Mouse (Mus musculus) kidney, adult 11 months (tissue): ENCODE measurements around the gene Dpep3.
"Not testable (repeated sequence)": the region's sequence is repeated elsewhere in the genome, so short reads cannot be mapped to it uniquely, and the experiment has no call there.

ENCODE experiments used
- DNase-seq: peaks from one replicate; pipeline ENCODE4 v3.0.0; 2022

Dpep3 gene

DNA sequence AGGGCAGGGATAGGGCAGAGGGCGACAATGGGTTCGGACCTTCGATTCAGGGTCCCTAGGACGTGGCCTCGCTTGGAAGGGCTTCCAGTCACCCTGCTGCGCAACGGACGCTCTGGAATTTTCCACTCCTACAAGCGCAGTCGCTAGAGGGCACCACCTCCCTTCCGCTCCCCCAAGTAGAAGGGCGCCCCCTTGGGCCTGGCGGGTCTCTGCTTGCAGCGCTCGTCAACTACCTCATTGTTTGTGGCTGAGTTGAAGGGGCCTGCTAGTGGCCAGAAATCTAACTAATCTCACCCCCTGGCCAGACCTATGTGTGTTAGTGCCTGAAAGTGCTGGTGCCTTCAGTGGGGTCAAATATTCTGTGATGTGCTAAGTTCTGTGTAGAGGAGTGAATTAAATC, at the start of gene Dpep3:
TSS of gene Dpep3 (minus strand) at position 105 of the 400 bp plus-strand sequence.
- DNase-seq, result no peak

DNA sequence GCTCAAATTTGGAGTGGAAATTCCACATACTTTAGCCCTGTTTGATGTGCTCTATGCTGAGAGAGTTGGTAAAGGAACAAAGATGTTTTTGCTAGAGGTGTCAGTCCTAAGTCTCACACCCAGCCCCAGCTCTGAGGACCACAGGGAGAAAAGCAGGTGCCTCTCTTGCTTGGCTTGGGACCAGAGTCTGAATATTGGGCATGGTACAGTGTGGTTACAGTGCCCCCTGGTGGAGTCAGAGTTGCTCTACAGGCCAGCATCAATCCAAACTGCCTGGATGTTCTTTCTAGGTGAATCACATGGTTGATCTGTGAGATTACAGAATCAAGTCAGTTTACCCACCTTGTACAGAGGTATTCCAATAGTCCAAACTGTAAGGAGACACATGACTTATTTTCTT, 43.3 kb upstream of the Dpep3 start:
- peak; percentile 56 for DNase-seq

DNA sequence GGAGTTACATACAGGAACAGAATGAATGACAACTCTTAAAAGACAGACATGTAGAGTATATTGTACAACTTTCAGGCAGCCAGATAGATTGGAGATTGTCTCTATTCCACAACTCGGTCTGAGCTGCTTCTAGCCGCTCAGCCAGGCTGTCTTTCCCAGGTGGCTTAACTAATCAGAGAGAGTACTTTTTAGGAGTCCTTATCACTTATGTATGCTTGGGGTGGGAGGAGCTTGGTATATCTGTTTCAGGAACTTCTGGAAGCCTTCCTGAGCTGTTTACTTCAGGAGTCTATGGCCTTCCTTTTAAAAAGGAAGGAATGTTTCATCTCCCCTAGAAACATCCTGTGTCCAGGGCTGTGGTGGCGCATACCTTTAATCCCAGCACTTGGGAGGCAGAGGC, 38.8 kb upstream of the Dpep3 start:
- DNase-seq, result no peak

DNA sequence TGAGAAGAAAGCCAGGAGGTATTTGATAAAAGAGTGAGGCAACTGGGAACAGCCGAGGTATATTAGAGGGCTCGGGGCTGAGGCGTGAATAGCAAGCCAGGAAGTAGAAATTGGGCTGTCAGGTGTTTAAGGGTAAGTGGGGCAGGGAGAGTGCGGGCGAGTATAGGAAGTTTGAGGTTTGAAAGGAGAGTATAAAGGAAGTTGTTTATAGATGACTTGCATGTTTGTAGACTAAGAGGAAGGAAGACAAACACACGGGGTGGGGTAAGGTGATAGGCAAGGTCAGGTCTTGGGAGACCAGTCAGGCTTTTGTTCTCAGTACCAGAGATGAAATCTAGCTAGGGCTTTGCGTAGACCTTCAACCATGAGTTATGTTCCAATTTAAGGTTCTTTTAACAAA, 37.9 kb upstream of the Dpep3 start:
- no peak for DNase-seq

DNA sequence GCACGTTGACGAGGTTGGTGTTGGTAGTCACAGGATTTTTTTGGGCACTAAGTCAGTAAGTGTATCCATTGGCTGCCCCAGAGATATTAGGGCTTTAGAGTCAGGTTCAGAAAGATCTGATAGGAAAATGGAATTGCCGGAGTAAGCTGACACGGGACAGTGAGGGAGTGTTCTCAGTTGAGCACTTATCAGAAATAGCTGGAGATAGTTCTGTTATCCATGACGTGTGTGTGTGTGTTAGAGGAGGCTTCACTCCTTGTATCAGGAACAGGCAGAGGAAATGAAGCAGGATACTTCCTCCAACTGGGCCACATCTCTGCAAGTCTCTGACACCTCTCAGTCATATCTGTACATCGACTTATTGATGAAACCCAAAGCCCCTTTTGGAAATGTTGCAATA, 37.1 kb upstream of the Dpep3 start:
- no peak for DNase-seq

DNA sequence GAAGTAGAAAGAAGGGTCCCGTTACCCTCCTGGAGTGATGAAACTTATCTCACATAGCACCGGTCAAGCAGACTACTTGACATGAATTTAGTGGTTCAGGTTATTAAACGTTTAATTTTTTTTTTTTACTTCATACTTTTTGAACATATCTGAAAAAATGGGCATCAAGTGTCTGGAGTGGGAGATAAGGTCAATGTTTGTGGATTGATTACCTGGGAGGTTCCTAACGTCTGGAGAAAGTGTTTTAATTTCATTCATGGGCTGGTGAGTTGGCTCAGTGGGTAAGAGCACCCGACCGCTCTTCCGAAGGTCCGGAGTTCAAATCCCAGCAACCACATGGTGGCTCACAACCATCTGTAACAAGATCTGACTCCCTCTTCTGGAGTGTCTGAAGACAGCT, 33.0 kb upstream of the Dpep3 start:
- DNase-seq, result not testable (repeated sequence)

DNA sequence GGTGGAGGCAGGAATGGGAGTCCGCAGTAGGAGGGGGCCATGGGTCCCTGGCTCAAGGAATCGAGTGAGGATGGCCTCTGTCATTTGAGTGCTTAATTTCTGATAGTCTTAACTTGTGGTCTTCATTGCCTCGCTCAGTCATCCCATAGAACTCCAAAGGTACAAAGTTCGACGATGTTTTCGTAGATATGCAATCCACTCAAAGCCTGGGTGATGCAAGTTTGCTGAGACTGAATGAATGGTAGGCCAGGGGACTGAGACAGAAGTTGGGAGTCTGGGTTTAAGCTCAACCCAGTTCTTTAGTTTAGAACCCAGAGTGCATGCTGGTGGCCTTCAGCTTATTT, 32.4 kb upstream of the Dpep3 start, which contains the start of gene Ddx28:
TSS of gene Ddx28 (minus strand) at position 240 of the 344 bp plus-strand sequence.
- DNase-seq, result no peak

DNA sequence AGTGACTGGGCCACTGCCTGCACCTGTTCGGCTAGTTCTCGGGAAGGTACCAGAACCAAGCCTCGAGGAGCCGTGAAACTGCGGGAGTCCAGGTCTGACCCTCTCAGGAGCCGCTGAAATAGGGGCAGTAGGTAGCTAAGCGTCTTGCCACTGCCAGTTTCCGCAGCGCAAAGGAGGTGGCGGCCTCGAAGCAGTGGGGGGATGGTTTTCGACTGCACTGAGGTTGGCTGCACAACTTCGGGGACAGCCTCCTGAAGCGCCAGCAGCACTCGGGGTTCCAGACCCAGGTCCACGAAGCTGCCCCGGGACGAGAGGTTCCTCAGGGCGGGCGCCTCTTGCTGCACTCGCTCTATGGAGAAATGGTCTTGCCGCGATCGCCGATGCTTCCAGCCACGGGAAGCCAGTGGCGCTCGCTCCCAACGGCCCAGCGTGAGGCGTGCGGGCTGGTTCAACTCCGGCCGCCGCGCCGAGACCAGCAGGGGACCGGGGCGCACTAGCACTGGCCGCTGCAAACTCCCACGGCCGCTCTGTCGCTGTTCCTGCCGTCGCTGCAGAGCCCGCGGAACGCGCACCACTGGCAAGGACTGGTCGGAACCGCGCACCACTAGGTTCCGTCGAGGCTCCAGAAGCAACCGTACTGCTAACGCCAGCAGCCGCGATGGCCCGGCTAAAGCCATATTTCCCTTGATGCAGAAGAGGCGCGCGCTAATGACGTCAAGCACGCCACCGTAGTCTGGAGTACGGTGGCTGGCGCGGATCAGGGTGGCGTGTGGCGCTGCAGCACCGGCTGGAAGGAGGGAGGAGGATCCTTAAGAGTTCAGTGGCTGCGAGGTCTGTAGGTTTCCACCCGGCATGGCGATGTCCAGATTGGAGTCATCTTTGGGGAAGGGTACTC, 31.8 kb upstream of the Dpep3 start:
- DNase-seq, result peak; percentile 88

DNA sequence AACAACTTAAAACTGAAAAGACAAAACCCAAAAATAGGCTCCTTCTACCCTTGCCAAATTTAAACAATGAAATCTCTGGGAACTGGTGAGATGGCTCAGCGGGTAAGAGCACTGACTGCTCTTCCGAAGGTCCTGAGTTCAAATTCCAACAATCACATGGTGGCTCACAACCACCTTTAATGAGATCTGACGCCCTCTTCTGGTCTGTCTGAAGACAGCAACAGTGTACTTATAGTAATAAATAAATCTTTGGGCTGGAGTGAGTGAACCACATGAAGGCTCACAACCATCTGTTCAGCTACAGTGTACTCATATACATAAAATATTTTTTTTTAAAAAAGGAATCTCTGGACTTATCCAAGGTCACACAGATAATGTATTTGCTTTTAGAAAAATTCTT, 28.7 kb upstream of the Dpep3 start:
- DNase-seq, result not testable (repeated sequence)

DNA sequence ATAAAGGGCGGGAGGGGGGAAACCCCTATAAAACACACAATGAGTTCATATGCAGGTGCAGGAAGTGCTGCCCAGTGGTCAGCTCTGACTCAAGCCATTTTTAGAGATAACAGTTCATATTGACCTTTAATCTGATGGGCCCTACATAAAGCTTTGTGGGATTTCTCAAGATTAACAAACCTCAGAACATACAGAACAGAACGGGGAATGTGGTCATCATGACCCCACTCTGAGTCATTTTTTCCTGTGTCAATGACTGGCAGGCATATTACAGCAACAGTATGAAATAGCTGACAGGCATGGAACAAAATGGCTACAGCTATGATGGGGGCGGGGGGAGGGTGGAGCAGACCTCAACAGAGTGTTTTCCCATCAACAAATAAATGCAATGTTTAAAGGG, 27.9 kb upstream of the Dpep3 start:
- no peak for DNase-seq

DNA sequence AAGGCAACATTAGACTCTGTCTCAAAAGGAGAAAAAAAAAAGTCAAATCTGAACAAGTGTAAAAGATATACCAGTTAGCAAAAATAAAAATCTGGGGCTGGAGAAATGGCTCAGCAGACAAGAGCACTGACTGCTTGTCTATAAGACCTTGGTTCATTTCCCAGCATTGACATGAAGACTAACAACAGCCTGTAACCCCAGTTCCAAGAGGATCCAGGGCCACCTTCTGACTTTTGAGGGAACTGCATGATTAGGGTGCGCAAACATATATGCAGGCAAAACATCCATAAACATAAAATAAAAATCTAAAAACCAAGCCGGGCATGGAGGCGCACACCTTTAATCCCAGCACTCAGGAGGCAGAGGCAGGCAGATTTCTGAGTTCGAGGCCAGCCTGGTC, 27.2 kb upstream of the Dpep3 start:
- DNase-seq, result no peak

DNA sequence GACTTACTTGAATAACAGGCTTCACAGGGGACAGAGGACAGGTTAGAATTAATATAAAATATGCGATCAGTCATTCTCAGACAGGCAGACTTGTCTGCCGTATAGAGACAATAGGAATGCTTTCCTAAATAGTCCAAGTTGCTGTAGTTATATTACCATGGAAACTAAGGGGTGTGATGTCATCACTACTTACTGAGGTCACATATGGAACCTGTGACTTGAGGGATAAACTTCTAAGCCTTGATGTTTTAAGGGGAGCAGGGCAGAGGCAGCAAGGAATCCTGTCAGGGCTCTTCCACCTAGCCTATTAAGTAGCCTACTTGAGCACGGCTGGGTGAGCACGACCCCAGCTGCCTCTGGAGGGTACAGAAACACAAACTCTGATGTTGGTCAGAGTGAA, 26.6 kb upstream of the Dpep3 start, which contains the start of gene Dpep2nb:
TSS of gene Dpep2nb (minus strand) at position 101 of the 400 bp plus-strand sequence.
- DNase-seq, result no peak

DNA sequence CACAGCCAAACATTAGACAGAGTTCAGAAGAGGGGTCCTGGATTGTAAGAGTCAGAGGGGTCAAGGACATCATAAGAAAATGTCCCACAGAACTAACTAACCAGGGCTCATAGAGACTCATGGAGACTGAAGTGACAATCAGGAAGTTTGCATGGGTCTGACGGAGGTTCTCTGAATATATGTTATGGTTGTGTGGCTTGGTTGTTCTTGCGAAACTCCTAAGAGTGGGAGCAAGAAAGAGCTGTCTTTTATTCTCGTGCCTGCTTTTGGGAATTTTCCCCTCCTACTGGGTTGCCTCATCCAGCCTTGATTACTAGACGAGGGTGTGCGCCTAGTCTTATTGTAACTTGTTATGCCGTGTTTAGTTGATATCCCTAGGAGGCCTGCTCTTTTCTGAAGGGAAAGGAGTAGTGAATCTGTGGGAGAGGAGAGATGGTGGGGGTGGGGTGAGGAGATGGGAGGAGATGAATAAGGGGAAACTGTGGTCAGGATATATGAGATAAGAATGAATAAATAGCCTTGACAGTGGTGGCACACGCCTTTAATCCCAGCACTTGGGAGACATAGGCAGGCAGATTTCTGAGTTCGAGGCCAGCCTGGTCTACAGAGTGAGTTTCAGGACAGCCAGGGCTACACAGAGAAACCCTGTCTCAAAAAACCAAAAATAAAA, 25.4 kb upstream of the Dpep3 start:
- no peak for DNase-seq

DNA sequence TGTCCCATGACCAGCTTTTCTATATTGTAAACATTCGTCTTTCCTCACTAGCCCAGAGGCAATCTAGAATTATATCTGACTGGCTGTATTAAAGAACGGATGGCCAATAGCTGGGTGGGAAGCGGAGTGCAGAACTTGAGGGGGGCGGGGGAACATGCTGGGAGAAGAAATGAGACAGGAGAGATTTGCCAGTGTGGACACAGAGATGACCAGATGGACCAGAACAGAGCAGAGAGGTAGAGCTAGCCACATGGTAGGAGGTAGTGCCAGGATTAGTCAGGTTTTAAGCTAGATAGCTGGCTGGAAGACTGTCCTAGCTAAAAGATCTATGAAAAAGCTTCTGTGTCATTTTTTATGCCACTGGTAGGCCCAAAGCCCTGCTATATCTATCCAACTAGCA, 22.7 kb upstream of the Dpep3 start:
- DNase-seq, result no peak

DNA sequence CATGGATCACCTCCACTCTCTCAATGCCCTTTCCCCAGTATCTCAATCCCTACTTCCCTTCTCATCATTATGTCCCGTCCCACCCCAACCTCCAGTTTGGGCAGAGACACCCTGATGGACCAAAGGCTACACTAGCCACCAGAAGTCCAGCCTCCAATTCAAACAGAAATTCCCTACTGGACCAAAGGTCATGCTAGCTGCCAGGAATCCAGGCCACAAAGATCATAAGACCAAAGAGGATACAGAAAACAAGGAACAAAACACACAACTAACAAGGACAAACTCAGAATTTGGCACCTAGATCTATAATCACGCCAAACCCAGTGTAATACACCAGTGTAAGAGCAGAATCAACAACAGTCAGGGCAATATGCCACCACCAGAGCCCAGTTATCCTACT, 19.7 kb upstream of the Dpep3 start:
- peak; percentile 59 for DNase-seq

DNA sequence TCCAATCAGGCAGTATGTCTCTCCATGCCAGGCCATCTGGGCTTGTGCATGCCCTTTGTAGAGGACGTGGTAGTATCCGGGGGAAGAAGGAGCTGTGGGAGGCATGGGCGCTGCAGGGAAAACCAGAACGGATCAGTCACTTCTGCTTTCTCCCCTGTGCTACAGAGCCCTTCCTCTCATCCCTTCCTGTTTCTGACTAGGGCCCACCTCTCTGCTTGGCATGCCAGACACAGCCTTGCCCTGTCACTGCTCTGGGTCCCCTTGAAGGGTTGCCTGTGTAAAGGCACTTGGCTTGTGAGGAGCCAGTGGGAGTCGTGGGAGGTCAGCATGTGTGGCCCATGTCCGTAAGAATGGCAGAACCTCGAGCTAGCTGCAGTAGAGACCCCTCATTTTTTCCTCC, 17.1 kb upstream of the Dpep3 start:
- no peak for DNase-seq

DNA sequence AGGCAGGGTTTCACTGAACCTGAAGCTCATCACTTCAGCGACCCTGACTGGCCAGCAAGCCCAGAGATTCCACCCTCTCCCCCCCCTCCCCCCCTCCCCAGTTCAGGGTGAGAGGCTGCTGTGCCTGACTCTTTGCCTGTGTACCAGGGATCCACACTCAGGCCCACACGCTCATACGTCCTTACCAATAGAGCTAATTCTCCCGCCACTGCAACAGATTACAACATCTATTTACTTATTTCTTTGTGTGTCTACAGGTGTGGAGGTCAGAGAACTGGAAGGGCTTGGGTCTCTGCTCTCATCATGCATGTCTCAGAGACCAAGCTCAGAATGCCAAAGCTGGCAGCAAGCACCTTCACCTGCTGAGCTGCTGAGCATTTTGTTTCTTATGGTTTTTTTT, 14.0 kb upstream of the Dpep3 start:
- DNase-seq, result no peak

DNA sequence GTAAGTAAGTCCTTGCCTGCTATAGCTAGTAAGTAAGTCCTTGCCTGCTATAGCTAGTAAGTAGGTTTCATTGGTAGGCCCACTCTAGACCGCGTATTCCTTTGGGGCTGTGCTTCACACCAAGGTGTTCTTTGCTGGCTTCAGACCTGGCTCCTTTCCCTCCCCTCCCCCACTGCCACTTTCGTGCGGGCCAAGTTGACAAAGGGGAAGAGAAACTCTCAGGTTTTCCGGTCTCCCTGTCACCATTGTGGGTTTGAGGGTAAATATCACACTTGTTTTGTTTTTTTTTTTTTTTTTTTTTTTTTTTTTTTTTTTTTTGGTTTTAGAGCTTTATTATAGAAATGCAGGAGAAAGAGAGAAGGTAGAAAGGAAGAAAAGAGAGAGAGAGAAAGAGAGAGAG, 13.3 kb upstream of the Dpep3 start:
- no peak for DNase-seq

DNA sequence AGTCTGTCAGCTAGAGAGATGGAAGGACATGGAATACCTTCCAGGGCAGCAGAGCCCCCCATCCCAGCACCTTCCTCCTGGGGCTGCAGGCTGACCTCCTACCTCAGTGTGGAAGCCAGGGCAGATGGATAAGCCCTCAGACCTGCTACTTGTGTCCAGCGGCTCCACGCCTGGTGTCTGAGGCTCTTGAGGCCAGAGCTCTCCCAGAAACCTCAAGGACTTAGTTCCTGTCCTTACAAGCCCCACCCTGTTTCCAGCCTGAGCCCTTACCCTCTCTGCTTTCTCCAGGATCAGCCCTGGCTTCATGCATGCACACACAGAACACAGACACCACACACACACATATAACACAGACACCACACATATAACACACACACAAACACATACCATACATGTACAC, 12.3 kb upstream of the Dpep3 start:
- DNase-seq, result no peak

DNA sequence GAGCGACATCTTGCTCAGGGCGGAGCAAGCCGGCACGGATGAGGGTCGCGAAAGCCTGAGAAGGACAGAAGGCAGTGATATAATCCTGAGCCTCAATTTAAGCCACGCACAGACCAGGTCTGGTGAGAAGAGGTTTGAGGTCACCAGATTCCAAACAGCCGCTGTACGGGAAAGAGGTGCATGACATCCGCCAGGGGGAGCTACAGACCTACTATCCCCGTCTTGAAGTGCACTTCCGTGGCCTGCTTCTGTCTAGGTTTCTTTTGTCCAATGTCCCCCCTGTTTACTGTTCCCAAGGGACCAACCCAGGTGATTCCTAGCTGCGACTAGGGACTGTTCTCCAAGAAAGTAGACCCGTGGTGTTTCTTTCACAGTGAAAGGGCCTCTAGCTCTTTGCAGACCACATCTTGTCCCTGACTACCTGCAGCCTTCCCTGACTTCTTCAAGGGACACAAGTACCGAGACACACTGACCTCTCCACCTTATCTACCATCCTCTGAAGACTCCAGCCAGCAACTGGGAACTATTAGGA, 11.7 kb upstream of the Dpep3 start, which contains the start of gene Dus2:
TSS of gene Dus2 (plus strand) at position 482 of the 532 bp plus-strand sequence.
- DNase-seq, result peak; percentile 61

DNA sequence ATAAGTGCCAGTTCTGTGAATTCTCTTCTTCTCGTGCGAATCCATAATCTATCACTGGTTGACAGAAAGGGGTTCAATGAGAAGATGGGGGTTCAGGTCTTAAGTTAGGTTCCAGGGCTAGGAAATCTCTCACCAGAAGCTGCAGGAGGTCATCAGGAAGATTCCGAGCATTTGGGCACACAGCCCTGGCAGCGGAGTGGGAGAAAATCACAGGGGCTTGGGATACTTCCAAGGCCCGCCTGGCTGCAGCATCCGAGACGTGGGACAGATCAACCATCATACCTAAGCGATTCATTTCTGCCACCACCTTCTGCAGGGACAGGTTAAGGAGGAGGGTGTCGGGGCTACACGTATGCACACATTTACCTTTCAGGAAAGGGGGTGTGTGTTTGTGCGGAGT, 9.3 kb upstream of the Dpep3 start:
- no peak for DNase-seq

DNA sequence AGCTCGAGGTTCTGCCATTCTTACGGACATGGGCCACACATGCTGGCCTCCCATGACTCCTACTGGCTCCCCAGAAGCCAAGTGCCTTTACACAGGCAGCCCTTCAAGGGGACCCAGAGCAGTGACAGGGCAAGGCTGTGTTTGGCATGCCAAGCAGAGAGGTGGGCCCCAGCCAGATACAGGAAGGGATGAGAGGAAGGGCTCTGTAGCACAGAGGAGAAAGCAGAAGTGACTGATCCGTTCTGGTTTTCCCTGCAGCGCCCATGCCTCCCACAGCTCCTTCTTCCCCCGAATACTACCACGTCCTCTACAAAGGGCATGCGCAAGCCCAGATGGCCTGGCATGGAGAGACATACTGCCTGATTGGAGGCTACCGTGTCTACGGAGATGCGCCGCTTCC, 4.2 kb upstream of the Dpep3 start:
- DNase-seq, result not testable (repeated sequence)

DNA sequence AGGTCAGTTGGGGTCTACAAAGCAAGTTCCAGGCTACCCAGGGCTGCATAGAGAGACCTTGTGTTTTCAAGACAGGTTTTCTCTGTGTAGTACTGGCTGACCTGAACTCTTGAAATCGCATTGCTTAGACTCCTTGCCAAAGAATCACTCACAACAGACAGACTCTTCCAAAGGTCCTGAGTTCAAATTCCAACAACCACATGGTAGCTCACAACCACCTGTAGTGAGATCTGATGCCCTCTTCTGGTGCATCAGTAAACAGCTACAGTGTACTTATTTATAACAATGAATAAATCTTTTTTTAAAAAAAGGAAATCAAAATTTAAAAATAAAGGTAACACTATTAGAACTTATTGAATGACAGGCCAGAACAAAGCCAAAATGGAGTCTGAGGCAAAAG, 1.9 kb upstream of the Dpep3 start:
- DNase-seq, result no peak

DNA sequence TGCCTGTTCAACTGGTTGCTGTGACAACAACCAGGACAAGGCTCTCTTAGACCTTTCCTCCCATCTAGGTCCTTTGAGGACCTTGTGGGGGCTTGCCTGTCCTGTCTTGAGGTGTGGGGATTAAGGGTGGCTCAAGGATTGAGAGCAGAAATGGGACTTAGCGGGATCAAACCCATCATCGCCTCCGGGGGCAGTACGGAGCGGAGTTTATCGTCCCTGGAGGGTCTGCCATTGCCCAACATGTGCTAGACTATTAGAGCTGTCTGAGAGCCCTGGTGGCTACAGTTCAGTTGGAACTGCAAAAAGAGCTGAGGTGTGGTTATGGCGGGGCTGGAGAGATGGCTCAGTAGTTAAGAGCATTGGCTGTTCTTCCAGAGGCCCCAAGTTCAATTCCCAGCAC, 3.9 kb downstream of the Dpep3 start:
- no peak for DNase-seq
